Mouse (Mus musculus) myocyte (in vitro differentiated cells): ENCODE results near the gene Hmx2.

Experiments used
- MAX ChIP-seq: IDR thresholded peaks from one replicate; pipeline ENCODE4 v1.6.1; 2011; ENCODE audit warnings: low read depth, mild to moderate bottlenecking, control low read depth
- USF1 ChIP-seq: IDR thresholded peaks from one replicate; pipeline ENCODE4 v1.6.1; 2011; ENCODE audit warnings: low read depth, mild to moderate bottlenecking, control low read depth, moderate library complexity

DNA sequence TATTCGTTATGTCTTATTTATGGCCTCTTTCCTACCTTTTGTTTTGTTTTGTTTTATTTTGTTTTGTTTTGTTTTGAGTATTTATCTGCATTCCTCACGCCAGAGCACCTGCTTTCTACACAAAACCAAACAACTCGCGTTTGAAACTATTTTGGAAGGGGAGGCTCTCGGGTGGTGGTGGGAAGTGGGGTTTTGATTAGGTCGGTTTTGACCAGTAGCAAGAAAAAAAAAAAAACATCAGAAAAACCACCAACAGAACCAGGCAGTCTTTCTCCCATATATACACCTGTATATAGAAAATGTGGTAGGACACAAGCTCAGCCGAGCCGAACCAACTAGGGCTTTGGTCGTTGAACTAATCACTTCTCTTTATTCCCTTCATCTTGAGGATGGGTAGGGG is 7.5 kb downstream of the Hmx2 start:
- TF ChIP-seq MAX (no peak), USF1 (no peak)
